Mouse (Mus musculus): ENCODE data around the gene Nploc4. TPM values are rescaled to one million over a fixed set of nuclear protein-coding genes. Genes with fewer than 3 reads are reported as not detected.
A peak's percentile ranks its signal among the peaks of the same experiment; 100 is the strongest.

Nploc4 gene
- polyA plus RNA-seq, 1 experiment: 61.8 TPM

- Histone ChIP-seq H3K27me3 (ENCODE audit: control insufficient read depth, insufficient read depth, insufficient read length) (peaks cover 14% of the 10 kb centered on the region), H3ac (ENCODE audit: control insufficient read depth, insufficient read length, low read depth) (no peak overlapping the region), H3K79me2 (ENCODE audit: control insufficient read depth, insufficient read depth) (no peaks in the 10 kb centered on the region), H3K4me3 (ENCODE audit: insufficient read depth, poor library complexity, severe bottlenecking) (no peak overlapping the region), H3K36me3 (ENCODE audit: control insufficient read depth, insufficient read depth) (no peaks in the 10 kb centered on the region), H3K79me3 (ENCODE audit: low read depth) (no peaks in the 10 kb centered on the region)
- TF ChIP-seq USF1 (IDR thresholded peaks at IDR 0.05; ENCODE audit: low read depth): no peak
- TF ChIP-seq CEBPB (IDR thresholded peaks at IDR 0.05; ENCODE audit: low read depth): no peak
- no peak for TF ChIP-seq CTCF (IDR thresholded peaks at IDR 0.05; ENCODE audit: control insufficient read depth, insufficient read depth, insufficient read length)
- no peak for TF ChIP-seq MYOD1 (IDR thresholded peaks at IDR 0.05; ENCODE audit: control insufficient read depth, insufficient read length, low read depth)
Measured at GRCm38 (mm10) chr11:120442765-120443280, 5.3 kb upstream of the Nploc4 start.

- peaks cover 14% of the 10 kb centered on the region for H3K27me3 ChIP-seq (ENCODE audit: control insufficient read depth, insufficient read depth, insufficient read length)
- H3K4me3 ChIP-seq (ENCODE audit: insufficient read depth, poor library complexity, severe bottlenecking): no peak within 1 kb of the TSS
- H3K79me2 ChIP-seq (ENCODE audit: control insufficient read depth, insufficient read depth): peaks cover 1% of the 10 kb centered on the region
- TF ChIP-seq MAX (IDR thresholded peaks at IDR 0.05) (no peak), CEBPB (IDR thresholded peaks at IDR 0.05; ENCODE audit: low read depth) (no peak), CTCF (IDR thresholded peaks at IDR 0.05; ENCODE audit: control insufficient read depth, insufficient read depth, insufficient read length) (no peak), MYOG (IDR thresholded peaks at IDR 0.05; ENCODE audit: control insufficient read depth, extremely low read depth, insufficient read length) (no peak), MYOD1 (IDR thresholded peaks at IDR 0.05; ENCODE audit: control insufficient read depth, insufficient read length, low read depth) (no peak), USF1 (IDR thresholded peaks at IDR 0.05; ENCODE audit: low read depth) (no peak), FOSL1 (IDR thresholded peaks at IDR 0.05; ENCODE audit: insufficient read depth, low read length, poor library complexity, severe bottlenecking) (no peak)
- no peak within 1 kb of the TSS for H3ac ChIP-seq (ENCODE audit: control insufficient read depth, insufficient read length, low read depth)
- H3K36me3 ChIP-seq (ENCODE audit: control insufficient read depth, insufficient read depth): no peaks in the 10 kb centered on the region
- no peaks in the 10 kb centered on the region for H3K79me3 ChIP-seq (ENCODE audit: low read depth)
Measured at GRCm38 (mm10) chr11:120442344-120442743, 4.8 kb upstream of the Nploc4 start, which contains the start of gene Tspan10. Gene Tspan10, plus strand, starts transcription at chr11:120442644.

- Histone ChIP-seq H3K36me3 (ENCODE audit: control insufficient read depth, insufficient read depth) (peaks cover 30% of the 10 kb centered on the region), H3K79me3 (ENCODE audit: low read depth) (peaks cover 40% of the 10 kb centered on the region), H3K79me2 (ENCODE audit: control insufficient read depth, insufficient read depth) (peaks cover 45% of the 10 kb centered on the region), H3ac (ENCODE audit: control insufficient read depth, insufficient read length, low read depth) (peak overlapping the region; percentile 26), H3K4me3 (ENCODE audit: insufficient read depth, poor library complexity, severe bottlenecking) (peak overlapping the region; percentile 93), H3K27me3 (ENCODE audit: control insufficient read depth, insufficient read depth, insufficient read length) (peaks cover 14% of the 10 kb centered on the region)
- TF ChIP-seq MAX (IDR thresholded peaks at IDR 0.05): peak; percentile 0
- TF ChIP-seq MYOG (IDR thresholded peaks at IDR 0.05; ENCODE audit: control insufficient read depth, extremely low read depth, insufficient read length): no peak
Measured at GRCm38 (mm10) chr11:120437857-120438385, 413 bp upstream of the Nploc4 start.

- TF ChIP-seq USF1 (IDR thresholded peaks at IDR 0.05; ENCODE audit: low read depth): no peak
- TF ChIP-seq MYOD1 (IDR thresholded peaks at IDR 0.05; ENCODE audit: control insufficient read depth, insufficient read length, low read depth): no peak
- no peak for TF ChIP-seq MYOG (IDR thresholded peaks at IDR 0.05; ENCODE audit: control insufficient read depth, extremely low read depth, insufficient read length)
- no peak for TF ChIP-seq CEBPB (IDR thresholded peaks at IDR 0.05; ENCODE audit: low read depth)
- no peak for TF ChIP-seq FOSL1 (IDR thresholded peaks at IDR 0.05; ENCODE audit: insufficient read depth, low read length, poor library complexity, severe bottlenecking)
- no peak for TF ChIP-seq CTCF (IDR thresholded peaks at IDR 0.05; ENCODE audit: control insufficient read depth, insufficient read depth, insufficient read length)
- TF ChIP-seq MAX (IDR thresholded peaks at IDR 0.05): no peak
- peaks cover 98% of the 10 kb centered on the region for H3K79me2 ChIP-seq (ENCODE audit: control insufficient read depth, insufficient read depth)
- peaks cover 46% of the 10 kb centered on the region for H3K79me3 ChIP-seq (ENCODE audit: low read depth)
Measured at GRCm38 (mm10) chr11:120426727-120427126, 10.8 kb downstream of the Nploc4 start.

GRCm38 (mm10) chr11:120423569-120424295 is 13.8 kb downstream of the Nploc4 start:
- Histone ChIP-seq H3K4me3 (ENCODE audit: insufficient read depth, poor library complexity, severe bottlenecking) (no peak overlapping the region), H3K79me3 (ENCODE audit: low read depth) (peaks cover 39% of the 10 kb centered on the region), H3K36me3 (ENCODE audit: control insufficient read depth, insufficient read depth) (peaks cover 96% of the 10 kb centered on the region), H3K79me2 (ENCODE audit: control insufficient read depth, insufficient read depth) (peaks cover 88% of the 10 kb centered on the region), H3ac (ENCODE audit: control insufficient read depth, insufficient read length, low read depth) (no peak overlapping the region), H3K27me3 (ENCODE audit: control insufficient read depth, insufficient read depth, insufficient read length) (no peaks in the 10 kb centered on the region)
- no peak for TF ChIP-seq MYOD1 (IDR thresholded peaks at IDR 0.05; ENCODE audit: control insufficient read depth, insufficient read length, low read depth)
- no peak for TF ChIP-seq FOSL1 (IDR thresholded peaks at IDR 0.05; ENCODE audit: insufficient read depth, low read length, poor library complexity, severe bottlenecking)
- no peak for TF ChIP-seq MAX (IDR thresholded peaks at IDR 0.05)
- TF ChIP-seq CEBPB (IDR thresholded peaks at IDR 0.05; ENCODE audit: low read depth): no peak
- TF ChIP-seq USF1 (IDR thresholded peaks at IDR 0.05; ENCODE audit: low read depth): no peak
- TF ChIP-seq MYOG (IDR thresholded peaks at IDR 0.05; ENCODE audit: control insufficient read depth, extremely low read depth, insufficient read length): no peak
- no peak for TF ChIP-seq CTCF (IDR thresholded peaks at IDR 0.05; ENCODE audit: control insufficient read depth, insufficient read depth, insufficient read length)

More at GRCm38 (mm10) chr11:120426727-120427126, 10.8 kb downstream of the Nploc4 start:
- H3K4me3 ChIP-seq (ENCODE audit: insufficient read depth, poor library complexity, severe bottlenecking): no peak overlapping the region
- H3K27me3 ChIP-seq (ENCODE audit: control insufficient read depth, insufficient read depth, insufficient read length): no peaks in the 10 kb centered on the region
- peaks cover 96% of the 10 kb centered on the region for H3K36me3 ChIP-seq (ENCODE audit: control insufficient read depth, insufficient read depth)
- H3ac ChIP-seq (ENCODE audit: control insufficient read depth, insufficient read length, low read depth): no peak overlapping the region

All from C2C12 (cell line).